Mouse (Mus musculus): Measurements from ENCODE around the gene Mmp10. TPM values are rescaled to one million over a fixed set of nuclear protein-coding genes. Genes with fewer than 3 reads are reported as not detected.

Gene Mmp10
- total RNA-seq, 1 experiment = 0.13 TPM

GRCm38 (mm10) chr9:7545920-7546319, 43.8 kb downstream of the Mmp10 start:
- Histone ChIP-seq H3K9ac (ENCODE audit: insufficient read depth, low read depth, low read length, poor library complexity, severe bottlenecking) (no peak overlapping the region), H3K27ac (ENCODE audit: insufficient read depth, low read depth, low read length, poor library complexity, severe bottlenecking) (no peak overlapping the region), H3K36me3 (ENCODE audit: control insufficient read depth, insufficient read depth, low read length, poor library complexity, severe bottlenecking) (no peaks in the 10 kb centered on the region), H3K9me3 (ENCODE audit: control insufficient read depth, insufficient read depth, low read depth, low read length) (no peaks in the 10 kb centered on the region), H3K4me1 (ENCODE audit: control insufficient read depth in 2 of 2, insufficient read depth in 2 of 2, low read length in 2 of 2, poor library complexity in 1 of 2) (no peaks in the 10 kb centered on the region), H3K4me3 (ENCODE audit: insufficient read depth in 1 of 2, low read depth in 1 of 2, low read length in 2 of 2, poor library complexity in 1 of 2, severe bottlenecking in 1 of 2) (no peak overlapping the region)
- in situ Hi-C loops (cut with MboI; ENCODE audit: low sequenced_read_pairs in 2 of 2, unreplicated experiment in 2 of 2) = no loop called here
- no peak for TF ChIP-seq CHD2 (IDR thresholded peaks at IDR 0.05; ENCODE audit: low read depth, low read length)
- TF ChIP-seq ZNF384 (IDR thresholded peaks at IDR 0.05; ENCODE audit: low read depth, low read length) = no peak
- no peak for TF ChIP-seq MAFK (IDR thresholded peaks at IDR 0.05; ENCODE audit: insufficient read depth, low read depth, low read length)
- no peak for TF ChIP-seq ZC3H11A (IDR thresholded peaks at IDR 0.05; ENCODE audit: borderline replicate concordance, low read depth, low read length)
- no peak for DNase-seq (ENCODE audit: low read depth, low spot score)

GRCm38 (mm10) chr9:7551943-7552342, 49.8 kb downstream of the Mmp10 start:
- Histone ChIP-seq H3K36me3 (ENCODE audit: control insufficient read depth, insufficient read depth, low read length, poor library complexity, severe bottlenecking) (no peaks in the 10 kb centered on the region), H3K4me1 (ENCODE audit: control insufficient read depth in 2 of 2, insufficient read depth in 2 of 2, low read length in 2 of 2, poor library complexity in 1 of 2) (no peaks in the 10 kb centered on the region), H3K9ac (ENCODE audit: insufficient read depth, low read depth, low read length, poor library complexity, severe bottlenecking) (no peak overlapping the region), H3K4me3 (ENCODE audit: insufficient read depth in 1 of 2, low read depth in 1 of 2, low read length in 2 of 2, poor library complexity in 1 of 2, severe bottlenecking in 1 of 2) (no peak overlapping the region), H3K27ac (ENCODE audit: insufficient read depth, low read depth, low read length, poor library complexity, severe bottlenecking) (no peak overlapping the region), H3K9me3 (ENCODE audit: control insufficient read depth, insufficient read depth, low read depth, low read length) (no peaks in the 10 kb centered on the region)
- TF ChIP-seq MAFK (IDR thresholded peaks at IDR 0.05; ENCODE audit: insufficient read depth, low read depth, low read length) (no peak), HCFC1 (IDR thresholded peaks at IDR 0.05; ENCODE audit: borderline replicate concordance, insufficient read depth, low read length) (no peak), ZC3H11A (IDR thresholded peaks at IDR 0.05; ENCODE audit: borderline replicate concordance, low read depth, low read length) (no peak), ZNF384 (IDR thresholded peaks at IDR 0.05; ENCODE audit: low read depth, low read length) (no peak), CHD2 (IDR thresholded peaks at IDR 0.05; ENCODE audit: low read depth, low read length) (no peak)
- DNase-seq (ENCODE audit: low read depth, low spot score) = no peak
- in situ Hi-C loops (cut with MboI; ENCODE audit: low sequenced_read_pairs in 2 of 2, unreplicated experiment in 2 of 2) = no loop called here

- in situ Hi-C loops (cut with MboI; ENCODE audit: low sequenced_read_pairs in 2 of 2, unreplicated experiment in 2 of 2) = no loop called here
- H3K9ac ChIP-seq (ENCODE audit: insufficient read depth, low read depth, low read length, poor library complexity, severe bottlenecking) = no peak overlapping the region
- H3K4me1 ChIP-seq (ENCODE audit: control insufficient read depth in 2 of 2, insufficient read depth in 2 of 2, low read length in 2 of 2, poor library complexity in 1 of 2) = no peaks in the 10 kb centered on the region
- H3K9me3 ChIP-seq (ENCODE audit: control insufficient read depth, insufficient read depth, low read depth, low read length) = no peaks in the 10 kb centered on the region
- no peak for DNase-seq (ENCODE audit: low read depth, low spot score)
- no peak overlapping the region for H3K27ac ChIP-seq (ENCODE audit: insufficient read depth, low read depth, low read length, poor library complexity, severe bottlenecking)
- TF ChIP-seq ZC3H11A (IDR thresholded peaks at IDR 0.05; ENCODE audit: borderline replicate concordance, low read depth, low read length) = no peak
- no peak for TF ChIP-seq HCFC1 (IDR thresholded peaks at IDR 0.05; ENCODE audit: borderline replicate concordance, insufficient read depth, low read length)
- no peak for TF ChIP-seq ZNF384 (IDR thresholded peaks at IDR 0.05; ENCODE audit: low read depth, low read length)
- TF ChIP-seq MAFK (IDR thresholded peaks at IDR 0.05; ENCODE audit: insufficient read depth, low read depth, low read length) = no peak
- no peak for TF ChIP-seq CHD2 (IDR thresholded peaks at IDR 0.05; ENCODE audit: low read depth, low read length)
- H3K36me3 ChIP-seq (ENCODE audit: control insufficient read depth, insufficient read depth, low read length, poor library complexity, severe bottlenecking) = no peaks in the 10 kb centered on the region
- H3K4me3 ChIP-seq (ENCODE audit: insufficient read depth in 1 of 2, low read depth in 1 of 2, low read length in 2 of 2, poor library complexity in 1 of 2, severe bottlenecking in 1 of 2) = no peak overlapping the region
These were observed 51.4 kb downstream of the Mmp10 start for GRCm38 (mm10) chr9:7553536-7553935.

GRCm38 (mm10) chr9:7554382-7554781, 52.2 kb downstream of the Mmp10 start:
- no peak for TF ChIP-seq HCFC1 (IDR thresholded peaks at IDR 0.05; ENCODE audit: borderline replicate concordance, insufficient read depth, low read length)
- TF ChIP-seq ZC3H11A (IDR thresholded peaks at IDR 0.05; ENCODE audit: borderline replicate concordance, low read depth, low read length) = peak; percentile 22; the same call in 1 of the 2 replicates
- Histone ChIP-seq H3K27ac (ENCODE audit: insufficient read depth, low read depth, low read length, poor library complexity, severe bottlenecking) (no peak overlapping the region), H3K4me1 (ENCODE audit: control insufficient read depth in 2 of 2, insufficient read depth in 2 of 2, low read length in 2 of 2, poor library complexity in 1 of 2) (no peaks in the 10 kb centered on the region), H3K9me3 (ENCODE audit: control insufficient read depth, insufficient read depth, low read depth, low read length) (no peaks in the 10 kb centered on the region), H3K4me3 (ENCODE audit: insufficient read depth in 1 of 2, low read depth in 1 of 2, low read length in 2 of 2, poor library complexity in 1 of 2, severe bottlenecking in 1 of 2) (no peak overlapping the region), H3K36me3 (ENCODE audit: control insufficient read depth, insufficient read depth, low read length, poor library complexity, severe bottlenecking) (no peaks in the 10 kb centered on the region), H3K9ac (ENCODE audit: insufficient read depth, low read depth, low read length, poor library complexity, severe bottlenecking) (no peak overlapping the region)
- peak; percentile 8 for DNase-seq (ENCODE audit: low read depth, low spot score)
- in situ Hi-C loops (cut with MboI; ENCODE audit: low sequenced_read_pairs in 2 of 2, unreplicated experiment in 2 of 2) = no loop called here

Data from ES-E14 (cell line).